ENCODE assay signal across 12 mouse cellular contexts in the genomic region with DNA sequence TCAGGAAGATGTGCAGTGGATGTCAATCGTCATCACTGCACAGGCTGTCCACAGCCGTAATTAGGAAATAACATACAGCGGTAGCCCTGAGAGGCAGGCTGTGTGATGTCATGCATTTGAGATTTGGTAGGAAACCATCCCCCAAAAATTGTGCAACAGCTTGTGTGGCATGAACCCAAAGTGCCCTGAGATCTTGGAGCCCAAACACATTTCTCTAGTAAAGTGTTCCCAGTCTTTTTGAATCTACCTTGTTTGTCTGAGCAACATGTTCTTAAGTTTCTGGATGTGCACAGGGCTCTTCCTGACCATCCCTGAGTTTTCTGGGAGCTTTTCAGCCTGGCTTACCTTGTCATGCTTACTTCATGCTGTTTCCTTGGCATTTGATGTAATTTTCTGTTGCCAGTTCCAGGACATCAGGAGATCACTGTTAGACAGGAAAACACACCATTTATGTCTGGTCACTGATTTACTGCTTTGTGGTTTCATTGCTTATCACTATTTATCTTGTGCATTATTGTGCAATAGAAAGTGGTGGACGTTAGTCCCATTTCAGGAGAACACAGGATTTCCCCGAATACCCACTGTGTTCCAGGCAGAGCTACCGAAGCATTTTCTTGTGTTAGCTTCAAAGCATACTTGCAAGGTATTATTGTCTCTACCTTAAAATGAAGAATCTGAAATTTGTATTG. TPM values are rescaled to one million over a fixed set of nuclear protein-coding genes. Genes with fewer than 3 reads are reported as not detected.
A peak's percentile ranks its signal among the peaks of the same experiment; 100 is the strongest.
DNase-seq lines count a peak whose midpoint lies in the region; ATAC-seq and TF ChIP-seq lines count a peak whose summit lies in the region.
"Had no signal": no experiment of that assay in that cellular context is flagged by ENCODE, and none has a peak within 500 bp of the region (broad histone marks: within the 10 kb centered on the region; RNA-seq: fewer than 3 reads in every experiment).

No protein-coding gene starts in this region.

- H3K79me2 ChIP-seq in myocyte (ENCODE audit: control insufficient read depth, insufficient read depth) = no peaks in the 10 kb centered on the region

- H3K4me1 ChIP-seq in intestine, embryonic 16.5 days (ENCODE audit: control insufficient read depth, insufficient read depth, low read length) = peaks cover 4% of the 10 kb centered on the region; the same call in 1 of the 2 replicates
- no peaks in the 10 kb centered on the region for H3K4me1 ChIP-seq in intestine, embryonic 15.5 days (replicated peaks)
- 0 out of 2 replicates have a peak, but pooled peaks cover 2% of the 10 kb centered on the region for H3K4me1 ChIP-seq in liver, embryonic 15.5 days (replicated peaks)
- H3K4me1 ChIP-seq in hindbrain, embryonic 11.5 days (replicated peaks; ENCODE audit: control insufficient read depth, insufficient read depth, low read length) = no peaks in the 10 kb centered on the region
- H3K4me1 ChIP-seq: embryonic facial prominence, embryonic 10.5 days had no signal

- no peaks in the 10 kb centered on the region for H3K9me3 ChIP-seq in intestine, embryonic 16.5 days (ENCODE audit: control insufficient read depth, low read length)
- H3K9me3 ChIP-seq in intestine, embryonic 15.5 days = no peaks in the 10 kb centered on the region
- no peaks in the 10 kb centered on the region for H3K9me3 ChIP-seq in liver, embryonic 15.5 days (replicated peaks)
- H3K9me3 ChIP-seq in hindbrain, embryonic 11.5 days (ENCODE audit: control insufficient read depth, low read length) = no peaks in the 10 kb centered on the region
- H3K9me3 ChIP-seq: embryonic facial prominence, embryonic 10.5 days; midbrain, embryonic 10.5 days had no signal

- no peak overlapping the region for H3K9ac ChIP-seq in intestine, embryonic 16.5 days (ENCODE audit: low read depth, low read length)
- H3K9ac ChIP-seq in intestine, embryonic 15.5 days = no peak overlapping the region
- no peak overlapping the region for H3K9ac ChIP-seq in liver, embryonic 15.5 days
- no peak overlapping the region for H3K9ac ChIP-seq in hindbrain, embryonic 11.5 days (ENCODE audit: low read depth, low read length)

- H3K27ac ChIP-seq in intestine, embryonic 16.5 days (ENCODE audit: low read length) = no peak overlapping the region
- H3K27ac ChIP-seq in intestine, embryonic 15.5 days = no peak overlapping the region
- H3K27ac ChIP-seq in liver, embryonic 15.5 days (replicated peaks) = peak overlapping the region; percentile 69
- H3K27ac ChIP-seq in hindbrain, embryonic 11.5 days (ENCODE audit: low read depth, low read length) = no peak overlapping the region
- H3K27ac ChIP-seq: embryonic facial prominence, embryonic 10.5 days; midbrain, embryonic 10.5 days had no signal

- no peak overlapping the region for H3ac ChIP-seq in myocyte (ENCODE audit: control insufficient read depth, insufficient read length)

- TF ChIP-seq POLR2A in myocyte (IDR thresholded peaks at IDR 0.05; ENCODE audit: insufficient read length, low read depth) = no peak

- H3K4me2 ChIP-seq in intestine, embryonic 16.5 days (ENCODE audit: low read depth, low read length) = no peak overlapping the region
- H3K4me2 ChIP-seq in intestine, embryonic 15.5 days (replicated peaks) = no peak overlapping the region
- peak overlapping the region; percentile 38 for H3K4me2 ChIP-seq in liver, embryonic 15.5 days
- H3K4me2 ChIP-seq in myocyte (ENCODE audit: low read depth) = peak overlapping the region; percentile 16
- H3K4me2 ChIP-seq in hindbrain, embryonic 11.5 days (replicated peaks; ENCODE audit: low read depth, low read length) = no peak overlapping the region

- no peaks in the 10 kb centered on the region for H3K27me3 ChIP-seq in intestine, embryonic 16.5 days (replicated peaks; ENCODE audit: control insufficient read depth, insufficient read depth, low read length)
- no peaks in the 10 kb centered on the region for H3K27me3 ChIP-seq in intestine, embryonic 15.5 days (replicated peaks)
- no peaks in the 10 kb centered on the region for H3K27me3 ChIP-seq in liver, embryonic 15.5 days
- no peaks in the 10 kb centered on the region for H3K27me3 ChIP-seq in myocyte (ENCODE audit: control insufficient read depth, insufficient read depth, insufficient read length)
- H3K27me3 ChIP-seq in hindbrain, embryonic 11.5 days (ENCODE audit: control insufficient read depth, insufficient read depth, low read length) = no peaks in the 10 kb centered on the region

- peak; percentile 42; the same call in 1 of the 2 replicates for ATAC-seq in intestine, embryonic 16.5 days
- ATAC-seq in intestine, embryonic 15.5 days = no peak
- ATAC-seq in liver, embryonic 15.5 days (ENCODE audit: insufficient read depth) = peak; percentile 78
- no peak for ATAC-seq in hindbrain, embryonic 11.5 days (ENCODE audit: low FRiP score)
- ATAC-seq: activated CD4-positive, CD25-positive, alpha-beta regulatory T cell, adult 4 months had no signal

- no peaks in the 10 kb centered on the region for H3K36me3 ChIP-seq in intestine, embryonic 16.5 days (ENCODE audit: control insufficient read depth, insufficient read depth, low read length)
- no peaks in the 10 kb centered on the region for H3K36me3 ChIP-seq in intestine, embryonic 15.5 days
- no peaks in the 10 kb centered on the region for H3K36me3 ChIP-seq in liver, embryonic 15.5 days (replicated peaks)
- no peaks in the 10 kb centered on the region for H3K36me3 ChIP-seq in myocyte (ENCODE audit: control insufficient read depth, insufficient read depth)
- no peaks in the 10 kb centered on the region for H3K36me3 ChIP-seq in hindbrain, embryonic 11.5 days (ENCODE audit: control insufficient read depth, insufficient read depth, low read length)
- H3K36me3 ChIP-seq: embryonic facial prominence, embryonic 10.5 days; midbrain, embryonic 10.5 days had no signal

- H3K4me3 ChIP-seq in intestine, embryonic 16.5 days (ENCODE audit: low read length) = no peak overlapping the region
- H3K4me3 ChIP-seq in intestine, embryonic 15.5 days (replicated peaks) = no peak overlapping the region
- peak overlapping the region; percentile 14 for H3K4me3 ChIP-seq in liver, embryonic 15.5 days (replicated peaks)
- no peak overlapping the region for H3K4me3 ChIP-seq in myocyte
- H3K4me3 ChIP-seq in hindbrain, embryonic 11.5 days (ENCODE audit: low read depth, low read length) = no peak overlapping the region
- H3K4me3 ChIP-seq: embryonic facial prominence, embryonic 10.5 days; midbrain, embryonic 10.5 days had no signal

- 71% methylated on average over 6 of the region's 6 CpGs for WGBS in intestine, embryonic 16.5 days
- 77% methylated on average over 6 of the region's 6 CpGs for WGBS in intestine, embryonic 15.5 days
- WGBS in liver, embryonic 15.5 days (ENCODE audit: insufficient replicate concordance) = 19% methylated on average over 6 of the region's 6 CpGs
- 91% methylated on average over 6 of the region's 6 CpGs for WGBS in hindbrain, embryonic 11.5 days

- DNase-seq in cerebellum, adult 8-10 months = peak; percentile 5
- no peak for DNase-seq in hindbrain, embryonic 11.5 days (ENCODE audit: low spot score)
- no peak for DNase-seq in embryo, embryonic 10.5 days (ENCODE audit: low spot score)
- DNase-seq in urinary bladder, postnatal 10 days (ENCODE audit: low spot score) = no peak
- DNase-seq: kidney, adult 9 months had no signal

TF ChIP-seq in myocyte, 11 proteins besides CTCF, POLR2A, EP300 and RAD21:
- TF ChIP-seq MYOG (IDR thresholded peaks at IDR 0.05; ENCODE audit: control insufficient read depth in 1 of 3, insufficient read depth in 1 of 3, insufficient read length in 2 of 3, low read depth in 2 of 3) (no peak), MAX (IDR thresholded peaks at IDR 0.05; ENCODE audit: low read depth) (no peak), REST (IDR thresholded peaks at IDR 0.05; ENCODE audit: insufficient read depth, insufficient read length) (no peak), USF1 (IDR thresholded peaks at IDR 0.05; ENCODE audit: low read depth) (no peak), POLR2AphosphoS2 (IDR thresholded peaks at IDR 0.05; ENCODE audit: insufficient read length, low read depth) (no peak), CEBPB (IDR thresholded peaks at IDR 0.05; ENCODE audit: insufficient read depth, poor library complexity, severe bottlenecking) (peak; percentile 86), E2F4 (IDR thresholded peaks at IDR 0.05; ENCODE audit: insufficient read depth) (no peak)

RNA-seq across cellular contexts. Expression of gene Raph1, which starts 32.3 kb away (rescaled TPM):
- 20.2 TPM in 2 replicates for polyA plus RNA-seq in intestine, embryonic 16.5 days (2015; fragmentation: Nextera tagmentation; extraction: Ambion mirVana)
- 26.5 and 28.6 TPM in 2 replicates for polyA plus RNA-seq in intestine, embryonic 15.5 days (2015; fragmentation: Nextera tagmentation; extraction: Ambion mirVana)
- polyA plus RNA-seq in liver, embryonic 15.5 days (2015; fragmentation: Nextera tagmentation; extraction: Ambion mirVana) = 27.2 and 28.1 TPM in 2 replicates
- polyA plus RNA-seq in myocyte (2012; fragmentation: generic; extraction: Trizol) = 7.4 TPM
- polyA plus RNA-seq in hindbrain, embryonic 11.5 days (2014; fragmentation: Nextera tagmentation; extraction: Ambion mirVana) = 26.8 and 38.4 TPM in 2 replicates

Comparison
In these comparisons a context has a peak if more than half of its experiments do, and no peak if none do; other contexts are left out.
1. ATAC-seq: peak in intestine, embryonic 16.5 days (single experiment) and liver, embryonic 15.5 days (single experiment); none in intestine, embryonic 15.5 days (single experiment) and hindbrain, embryonic 11.5 days (single experiment).
2. H3K4me2 ChIP-seq: peak in liver, embryonic 15.5 days (single experiment) and myocyte (single experiment); none in intestine, embryonic 16.5 days (single experiment), intestine, embryonic 15.5 days (single experiment) and hindbrain, embryonic 11.5 days (single experiment).